Mouse (Mus musculus) bone marrow macrophage, adult 2 months (primary cell): ENCODE measurements around the gene Slc25a33.

Experiments used
- CTCF ChIP-seq: IDR thresholded peaks from 2 replicates; pipeline ENCODE4 v1.5.1; 2012; ENCODE audit warnings: low read depth, mild to moderate bottlenecking, low read length, moderate library complexity
- POLR2A ChIP-seq: IDR thresholded peaks from 2 replicates; pipeline ENCODE4 v1.6.1; 2012; ENCODE audit warnings: mild to moderate bottlenecking, low read depth, low read length, borderline replicate concordance

DNA sequence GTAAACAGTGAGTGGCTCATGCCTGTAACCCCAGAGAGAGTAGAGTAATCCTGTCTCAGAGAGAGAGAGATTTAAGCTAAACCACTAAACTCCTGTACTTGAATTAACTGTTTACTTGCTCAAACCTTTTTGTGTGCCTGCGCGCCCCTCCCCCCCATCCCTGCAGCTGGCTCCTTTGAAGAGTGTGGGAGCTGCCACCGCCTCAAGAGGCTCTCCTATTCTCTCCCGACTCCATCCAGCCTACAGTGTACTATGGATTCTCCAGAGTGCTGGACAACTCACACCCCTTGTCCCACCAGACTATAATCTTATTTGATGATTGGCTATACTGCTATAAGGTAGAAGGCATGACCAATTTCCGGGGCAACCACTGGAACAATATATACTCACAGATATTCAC lies 23.4 kb downstream of the Slc25a33 start:
- TF ChIP-seq POLR2A (no peak), CTCF (no peak)
